Mouse (Mus musculus) liver, embryonic 14 days (tissue): Measurements from ENCODE around the gene Neurod2. TPM values are rescaled to one million over a fixed set of nuclear protein-coding genes. Genes with fewer than 3 reads are reported as not detected.

ENCODE experiments used
- polyA plus RNA-seq: library from polyadenylated mRNA; depleted of rRNA; stranded (reverse); fragments of >200 nt; gene quantifications from 2 replicates; pipeline ENCODE4 v1.2.3, GENCODE M21; 2012; rRNA removed

Neurod2 gene
- 0.02 TPM in 1 of 2 replicates, not detected in the other for polyA plus RNA-seq

GRCm38 (mm10) chr11:98329081-98329959, at the start of gene Neurod2:
TSS of gene Neurod2 (minus strand) at chr11:98329648.

GRCm38 (mm10) chr11:98358161-98359083, 29.0 kb upstream of the Neurod2 start, which contains the start of gene Stard3:
TSS of gene Stard3 (plus strand) at chr11:98358368.

GRCm38 (mm10) chr11:98348083-98348961, 18.9 kb upstream of the Neurod2 start, which contains the start of gene Ppp1r1b:
TSS of gene Ppp1r1b (plus strand) at chr11:98348404.

Other genes starting within 250 kb of the Neurod2 start
- 2.4 and 2.5 TPM in 2 replicates for gene Fbxl20, start 179.2 kb downstream of the Neurod2 start, polyA plus RNA-seq
- 9.7 and 12.2 TPM in 2 replicates for gene Med1, start 136.4 kb downstream of the Neurod2 start, polyA plus RNA-seq
- 9.6 and 11.0 TPM in 2 replicates for gene Cdk12, start 126.6 kb downstream of the Neurod2 start, polyA plus RNA-seq
- 0.03 and 0.07 TPM in 2 replicates for gene Ppp1r1b, start 18.8 kb upstream of the Neurod2 start, polyA plus RNA-seq
- 14.5 and 15.8 TPM in 2 replicates for gene Stard3, start 28.7 kb upstream of the Neurod2 start, polyA plus RNA-seq
- 0.05 and 0.27 TPM in 2 replicates for gene Tcap, start 54.2 kb upstream of the Neurod2 start, polyA plus RNA-seq
- not detected in 2 replicates for gene Pnmt, start 56.8 kb upstream of the Neurod2 start, polyA plus RNA-seq
- 2.8 and 3.0 TPM in 2 replicates for gene Pgap3, start 70.8 kb upstream of the Neurod2 start, polyA plus RNA-seq
- 1.0 and 1.1 TPM in 2 replicates for gene Erbb2, start 82.8 kb upstream of the Neurod2 start, polyA plus RNA-seq
- gene Mien1, start 109.3 kb upstream of the Neurod2 start, polyA plus RNA-seq = 31.4 and 33.3 TPM in 2 replicates
- gene Grb7, start 116.7 kb upstream of the Neurod2 start, polyA plus RNA-seq = 16.0 and 16.1 TPM in 2 replicates
- gene Ikzf3, start 216.4 kb upstream of the Neurod2 start, polyA plus RNA-seq = 0.12 and 0.14 TPM in 2 replicates
- 0.25 and 0.54 TPM in 2 replicates for gene Zpbp2, start 221.4 kb upstream of the Neurod2 start, polyA plus RNA-seq